Mouse (Mus musculus) heart, adult 11 months (tissue): ENCODE measurements around the gene Ahctf1.
A peak's percentile ranks its signal among the peaks of the same experiment; 100 is the strongest.
"Not testable (repeated sequence)": the region's sequence is repeated elsewhere in the genome, so short reads cannot be mapped to it uniquely, and the experiment has no call there.

Source experiments
- DNase-seq: peaks from one replicate; pipeline ENCODE4 v3.0.0; 2022

The Ahctf1 gene

DNA sequence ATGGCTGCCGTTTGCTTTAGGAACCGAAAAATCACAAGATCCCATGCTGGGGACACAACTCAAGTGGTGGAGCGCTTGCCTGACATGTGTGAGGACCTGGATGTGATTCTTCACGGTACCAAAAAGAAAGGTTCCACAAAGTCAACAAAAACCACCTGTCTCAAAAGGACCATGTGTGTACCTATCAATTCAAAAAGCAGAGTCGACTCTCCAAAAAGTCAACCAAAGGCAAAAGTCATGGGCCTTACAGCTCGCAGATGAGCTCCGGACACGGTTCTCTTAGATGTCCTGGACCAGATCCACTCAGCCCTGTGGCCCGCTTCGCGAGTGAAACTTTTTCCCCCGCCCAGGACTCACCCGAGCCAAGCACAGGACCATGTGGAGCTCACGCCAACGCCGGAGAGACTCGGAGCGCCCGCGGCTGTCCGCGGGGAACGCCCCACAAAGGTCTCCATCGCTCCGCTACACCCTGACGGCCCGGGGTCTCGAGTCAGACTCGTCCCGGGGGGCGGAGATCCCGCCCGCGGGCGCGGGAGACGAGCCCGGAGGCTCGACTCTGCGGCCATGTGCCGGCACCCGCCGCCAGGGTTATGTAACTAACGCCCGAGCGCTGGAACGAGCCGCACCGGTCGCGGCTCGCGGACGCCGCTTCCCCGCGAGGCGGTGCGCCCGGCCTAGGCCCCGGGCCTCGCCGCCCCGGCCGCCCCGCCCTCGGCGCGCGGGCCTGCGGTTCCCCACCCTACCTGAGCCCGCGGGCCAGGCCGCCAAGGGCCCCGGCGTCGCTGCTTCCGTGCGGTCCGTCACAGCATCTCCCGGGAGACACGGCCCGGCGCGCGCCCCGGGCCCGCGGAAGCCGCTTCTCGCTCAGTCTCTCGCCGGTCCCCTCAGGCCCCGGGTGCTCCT is 619 bp downstream of the Ahctf1 start, which contains the start of gene Gm10518:
Gene Gm10518 (plus strand): TSS at position 767 of the 903 bp plus-strand sequence.
- DNase-seq = peak; percentile 98

DNA sequence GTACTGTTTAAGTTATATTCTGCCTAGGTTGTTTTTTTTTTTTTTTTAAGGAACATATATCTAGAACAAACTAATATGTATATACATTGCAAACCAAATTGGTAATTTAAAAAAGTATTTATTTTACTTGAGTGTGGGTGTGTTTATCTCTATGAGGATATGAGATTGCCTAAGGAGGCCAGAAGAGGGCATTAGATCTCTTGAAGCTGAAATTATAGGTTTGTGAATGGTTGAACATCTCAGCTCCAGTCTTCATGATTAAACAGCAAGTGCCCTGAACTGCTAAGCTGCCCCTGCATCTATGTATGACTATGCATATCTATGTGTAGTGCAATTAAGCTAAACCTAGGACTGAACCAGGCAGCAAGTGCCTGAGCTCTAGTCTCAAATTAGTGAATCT is 4.7 kb downstream of the Ahctf1 start:
- DNase-seq = no peak

DNA sequence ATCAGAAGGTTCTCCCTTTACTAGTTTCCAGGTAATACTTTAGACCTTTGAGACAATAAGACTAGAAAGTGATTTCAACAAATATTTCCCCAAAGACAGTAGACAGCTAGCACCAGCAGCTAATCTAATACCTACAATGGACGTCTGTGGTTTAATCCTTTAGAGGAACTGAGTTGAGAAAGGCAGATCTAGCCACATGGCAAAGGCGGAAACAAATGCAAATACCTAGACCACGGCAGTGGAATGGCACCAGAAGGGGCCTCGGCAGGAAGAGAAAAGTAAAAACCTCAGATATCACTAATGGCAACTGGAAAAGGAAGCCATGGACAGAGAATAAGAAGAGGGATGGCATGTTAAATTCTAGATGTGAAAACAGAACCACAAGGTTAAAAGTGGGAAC is 16.2 kb downstream of the Ahctf1 start:
- peak; percentile 11 for DNase-seq

DNA sequence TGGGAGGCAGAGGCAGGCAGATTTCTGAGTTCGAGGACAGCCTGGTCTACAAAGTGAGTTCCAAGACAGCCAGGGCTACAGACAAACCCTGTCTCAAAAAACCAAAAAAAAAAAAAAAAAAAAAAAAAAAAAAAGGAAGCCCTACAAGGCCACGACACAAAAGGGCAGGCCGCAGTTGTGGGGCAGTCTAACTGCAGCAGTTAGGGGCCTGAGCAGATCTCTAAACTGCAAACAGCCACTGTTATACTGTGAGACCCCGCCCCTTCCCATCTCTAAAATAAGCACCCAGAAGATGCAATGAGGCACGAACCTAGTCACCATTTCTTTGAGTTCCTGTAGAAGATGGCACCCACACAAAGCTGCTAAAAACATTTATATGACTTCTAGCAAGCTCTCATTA is 18.0 kb downstream of the Ahctf1 start:
- DNase-seq = peak; percentile 31

DNA sequence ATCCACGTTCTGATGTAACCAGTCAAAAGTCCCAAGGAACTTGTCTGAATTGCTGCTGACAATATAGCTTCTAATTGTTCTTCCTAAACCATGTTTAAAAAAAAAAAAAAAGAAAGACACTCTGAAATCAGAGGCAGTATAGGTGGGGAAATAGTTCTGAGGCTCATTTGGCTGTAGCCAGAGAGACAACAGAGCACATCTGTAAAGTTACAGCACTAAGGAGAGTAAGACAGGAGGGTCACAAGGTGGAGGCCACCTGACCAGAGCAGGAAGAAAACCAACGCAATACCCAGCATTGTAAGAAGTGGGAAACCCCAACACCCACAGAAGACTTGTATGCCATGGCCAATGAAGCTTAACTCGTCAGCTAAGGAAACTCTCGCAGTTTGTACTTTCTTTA is 19.4 kb downstream of the Ahctf1 start:
- DNase-seq = peak; percentile 9

DNA sequence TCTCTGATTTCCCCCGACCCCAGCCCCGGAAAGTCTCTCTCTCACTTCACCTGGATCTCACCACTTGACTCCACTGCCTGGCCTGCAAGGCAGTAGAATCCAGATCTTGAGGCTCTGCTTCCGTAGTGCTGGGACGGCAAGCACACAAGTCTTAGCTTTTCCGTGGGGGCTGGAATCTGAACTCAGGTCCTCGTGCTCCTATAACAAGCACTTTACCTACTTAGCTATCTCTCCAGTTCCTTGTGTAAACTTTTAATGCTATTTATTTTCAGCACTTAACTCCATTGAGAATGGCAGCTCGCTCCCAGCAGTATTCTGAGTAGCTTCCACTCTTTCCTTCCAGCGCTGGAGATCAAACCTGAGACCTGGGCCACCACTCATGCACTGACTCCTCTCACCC is 26.6 kb downstream of the Ahctf1 start:
- DNase-seq = peak; percentile 78

DNA sequence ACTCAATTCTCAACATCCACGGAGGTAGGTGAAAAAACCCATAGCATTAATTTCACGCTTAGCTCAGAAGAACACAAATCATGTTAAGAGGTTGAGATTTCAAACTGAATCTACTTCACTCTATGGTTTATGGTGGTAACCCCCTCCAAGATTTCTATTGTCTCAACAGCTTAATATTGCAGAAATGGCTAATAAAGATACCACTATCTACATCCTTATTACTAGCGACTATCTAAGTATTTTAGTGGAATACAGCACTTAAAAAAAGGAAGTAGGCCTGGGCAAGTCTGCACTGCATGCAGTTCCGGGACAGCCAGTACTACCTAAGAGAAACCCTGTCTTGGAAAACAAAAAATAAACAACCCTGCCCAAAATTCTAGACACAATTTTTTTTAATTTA is 42.9 kb downstream of the Ahctf1 start:
- DNase-seq = peak; percentile 25

DNA sequence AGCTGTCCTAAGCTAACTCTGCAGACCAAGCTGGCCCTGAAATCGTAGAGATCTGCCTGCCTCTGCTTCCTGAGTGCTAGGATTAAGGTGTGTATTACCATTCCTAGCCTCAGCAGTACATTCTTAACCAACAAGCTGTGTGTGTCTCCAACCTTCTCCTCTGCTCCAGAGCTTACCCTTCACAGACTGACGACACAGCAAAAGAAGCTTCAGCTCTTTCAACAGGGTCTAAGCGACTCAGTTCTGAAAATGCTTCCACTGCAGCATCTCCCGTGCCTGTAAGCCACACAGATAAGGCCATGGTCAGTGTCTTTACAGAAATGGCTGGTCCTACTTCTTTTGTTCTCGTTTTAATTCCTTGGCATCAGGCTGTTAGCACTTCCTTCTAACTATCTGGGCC is 43.4 kb downstream of the Ahctf1 start:
- DNase-seq = peak; percentile 70

DNA sequence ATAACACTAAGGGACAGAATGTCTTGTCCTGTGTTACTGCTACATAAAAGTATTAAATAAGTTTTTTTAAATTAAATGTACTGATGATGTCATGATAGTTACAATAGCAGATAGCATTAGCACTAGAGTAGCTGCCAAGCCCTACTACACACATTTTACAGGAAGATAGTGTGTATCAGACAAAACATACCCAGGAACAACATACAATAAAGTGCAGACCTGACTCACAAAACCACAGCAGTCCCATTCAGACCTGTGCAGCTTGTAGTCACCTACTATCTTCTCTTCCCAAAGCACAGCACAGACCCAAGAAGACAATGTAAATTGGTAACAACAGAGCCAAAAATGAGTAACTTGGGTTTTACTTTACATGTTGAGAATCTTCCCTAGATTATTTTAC is 47.0 kb downstream of the Ahctf1 start:
- DNase-seq = peak; percentile 29

DNA sequence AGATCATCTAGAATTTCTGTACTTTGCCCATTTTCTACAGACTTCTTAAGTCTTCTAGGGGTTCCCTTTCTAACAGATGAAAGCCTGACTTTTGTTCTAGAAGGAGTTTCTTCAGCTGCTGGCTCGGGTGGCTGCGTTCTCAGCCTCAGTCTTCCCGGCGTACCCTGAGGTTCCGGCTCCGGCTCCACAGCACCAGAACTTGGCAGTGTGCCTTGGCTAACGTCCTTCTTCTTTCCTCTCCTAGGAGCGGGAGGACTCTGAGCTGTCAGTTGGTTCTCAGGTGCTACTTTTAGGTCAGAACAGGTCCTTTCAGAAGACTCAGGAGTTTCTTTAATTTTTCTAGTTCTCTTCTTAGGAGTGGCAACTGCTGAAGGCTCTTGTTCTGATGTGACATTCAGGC is 50.5 kb downstream of the Ahctf1 start:
- peak; percentile 88 for DNase-seq

DNA sequence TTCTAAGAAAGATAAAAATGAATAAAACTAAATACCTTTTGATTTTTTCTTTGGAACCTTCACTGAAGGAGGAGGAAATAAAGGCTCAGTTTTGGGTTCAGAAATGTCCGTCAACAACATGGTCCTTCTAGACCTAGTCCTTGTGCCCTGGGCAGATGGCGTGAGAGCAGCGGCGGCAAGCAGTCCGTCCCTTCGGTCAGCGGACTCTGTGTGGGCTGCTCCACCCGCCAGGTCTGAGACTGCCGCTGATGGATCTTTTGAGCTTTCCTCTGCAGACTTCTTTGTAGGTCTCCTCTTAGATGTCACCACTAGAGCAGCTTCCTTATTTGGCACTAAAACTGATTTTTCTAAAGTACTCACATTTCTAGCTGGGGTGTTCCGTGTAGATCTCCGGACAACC is 51.2 kb downstream of the Ahctf1 start:
- DNase-seq = peak; percentile 72

DNA sequence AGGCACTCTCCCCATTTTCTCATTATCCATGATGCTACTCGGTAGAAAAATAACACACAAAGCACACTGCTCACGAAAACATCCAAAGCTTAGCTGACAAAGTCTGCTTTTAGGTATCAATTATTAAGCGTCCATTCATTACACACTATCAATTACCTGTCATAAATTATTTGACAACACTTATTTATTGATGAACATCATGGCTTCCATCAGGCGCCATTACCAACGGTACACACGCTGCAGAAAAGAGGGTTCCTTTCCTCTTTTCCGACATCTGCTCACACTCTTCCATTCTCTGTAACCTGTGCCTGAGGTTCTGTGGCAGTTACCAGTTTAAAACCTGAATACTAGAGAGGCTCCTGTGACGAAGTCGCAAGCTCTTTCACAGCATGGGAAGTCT is 58.3 kb downstream of the Ahctf1 start, which contains the start of gene Kif28:
Gene Kif28 (minus strand): TSS at position 101 of the 400 bp plus-strand sequence.
- peak; percentile 39 for DNase-seq

DNA sequence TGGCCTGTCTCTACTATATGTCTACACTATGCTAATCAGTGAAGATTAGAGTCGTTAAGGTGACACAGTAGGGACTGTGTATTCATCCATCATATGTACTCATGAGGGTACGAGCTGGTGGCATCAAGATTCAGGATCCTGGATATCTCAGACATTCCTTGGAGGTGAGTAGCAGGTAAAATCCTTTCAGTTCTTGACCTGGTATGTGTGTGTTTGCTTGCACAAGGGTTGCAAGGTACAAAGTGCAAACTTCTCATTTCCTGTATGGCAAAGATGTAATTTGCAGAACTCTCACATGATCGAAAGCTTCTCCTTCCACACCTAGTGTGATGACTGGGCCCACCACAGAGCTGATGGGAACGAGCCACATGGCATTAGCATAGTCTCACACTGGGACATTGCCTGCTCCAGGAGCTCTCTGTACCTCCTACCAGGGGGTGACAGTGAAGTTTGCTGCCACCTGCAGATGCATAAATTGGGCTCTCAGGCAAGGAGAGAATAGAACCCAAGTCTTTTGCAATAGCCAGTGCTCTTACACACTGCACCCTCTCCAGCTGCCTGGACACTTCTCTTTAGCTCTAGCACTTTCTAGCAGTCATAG is 59.8 kb downstream of the Ahctf1 start:
- peak; percentile 67 for DNase-seq

DNA sequence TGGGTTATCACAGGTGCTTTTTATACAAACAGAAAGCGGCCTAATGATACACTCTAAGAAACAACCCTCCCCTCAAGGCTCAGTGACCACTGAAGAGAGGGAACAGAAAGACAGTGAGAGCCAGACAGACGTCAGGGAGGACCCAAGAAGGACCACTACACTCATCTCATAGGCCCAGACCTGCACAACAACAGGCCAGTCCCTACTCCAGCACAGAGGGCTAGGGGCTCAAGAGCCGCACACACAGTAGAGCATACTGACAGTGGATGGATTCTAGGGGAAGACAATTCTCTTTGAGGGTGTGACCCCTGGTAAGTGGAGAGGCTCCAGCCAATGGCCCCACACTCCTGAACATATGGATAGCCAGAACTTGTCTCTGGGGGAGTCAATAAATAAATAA is 67.0 kb downstream of the Ahctf1 start:
- DNase-seq = peak; percentile 59

DNA sequence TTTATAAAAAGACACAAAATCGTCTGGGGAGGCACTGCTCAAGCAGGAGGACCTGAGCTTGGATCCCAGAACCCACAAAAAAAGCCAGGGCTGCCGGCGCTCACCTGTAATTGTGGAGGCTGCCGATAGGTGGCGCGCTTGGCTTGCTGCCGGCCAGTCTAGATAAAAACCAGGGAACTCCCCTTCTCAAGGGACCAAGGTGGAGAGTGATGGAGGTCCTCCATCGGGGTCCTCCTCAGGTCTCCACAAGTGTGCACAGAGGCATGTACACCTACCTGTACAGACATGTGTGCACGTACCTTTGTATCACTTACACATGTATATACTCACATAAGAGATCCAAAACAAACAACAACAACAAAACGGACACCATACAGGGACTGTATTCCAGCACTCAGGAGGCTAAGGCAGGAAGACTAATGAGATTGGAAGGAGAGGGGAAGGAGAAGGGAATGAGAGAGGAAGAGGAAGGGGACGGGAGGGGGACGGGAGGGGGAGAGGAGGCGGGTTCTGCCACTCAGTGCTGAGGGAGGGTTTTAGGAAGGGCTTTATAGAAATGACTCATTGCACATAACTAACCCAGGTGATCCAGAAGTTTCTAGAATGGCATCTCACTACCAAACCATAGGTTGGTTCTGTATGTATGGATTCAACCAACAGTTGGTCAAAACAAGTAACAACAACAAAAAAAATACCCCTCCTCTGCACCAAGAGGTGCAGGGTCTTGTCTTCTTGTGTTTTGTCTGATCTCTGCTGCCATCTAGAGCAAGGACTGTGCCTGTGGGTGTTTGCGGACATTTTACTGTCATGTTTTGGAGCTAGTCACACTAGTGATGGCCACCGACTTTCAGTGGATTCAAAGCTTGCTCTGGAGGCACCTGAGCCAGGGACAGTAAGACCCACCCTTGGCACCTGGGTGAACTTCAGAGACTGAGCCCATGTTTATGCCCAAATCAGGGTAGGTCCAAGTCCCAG is 68.7 kb downstream of the Ahctf1 start:
- peak; percentile 91 for DNase-seq

DNA sequence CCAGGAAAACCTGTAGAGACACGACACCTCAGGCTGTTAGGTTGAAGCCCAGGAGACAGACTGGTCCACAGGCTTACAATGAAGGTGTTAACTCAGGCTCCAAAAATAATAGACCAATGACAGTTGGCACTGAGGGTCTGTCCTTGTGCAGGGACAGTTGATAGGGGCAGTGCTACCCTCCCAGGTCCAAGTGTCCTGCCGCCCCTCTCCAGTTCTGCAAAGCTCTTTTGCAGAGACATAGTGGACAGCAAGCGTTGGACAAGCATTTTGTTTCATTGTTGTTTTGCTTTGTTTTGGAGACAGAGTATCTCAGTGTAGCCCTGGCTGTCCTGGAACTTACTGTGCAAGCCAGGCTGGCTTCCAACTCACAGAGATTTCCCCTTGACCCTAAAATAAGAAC is 72.1 kb downstream of the Ahctf1 start:
- DNase-seq = peak; percentile 93

DNA sequence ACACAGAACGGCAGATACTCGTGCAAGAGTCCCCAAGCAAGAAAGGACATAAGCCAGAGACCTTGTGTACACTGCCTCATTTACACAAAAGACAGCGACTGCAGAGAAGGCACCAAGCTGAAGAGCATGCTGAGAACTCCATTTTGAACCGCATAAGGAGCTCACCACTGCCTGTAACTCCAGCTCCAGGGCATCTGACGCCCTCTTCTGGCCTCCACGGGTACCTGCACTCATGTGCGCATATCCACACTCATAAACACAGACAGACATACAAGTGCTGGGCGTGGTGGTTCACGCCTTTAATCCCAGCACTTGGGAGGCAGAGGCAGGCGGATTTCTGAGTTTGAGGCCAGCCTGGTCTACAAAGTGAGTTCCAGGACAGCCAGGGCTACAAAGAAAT is 74.8 kb downstream of the Ahctf1 start:
- no peak for DNase-seq

DNA sequence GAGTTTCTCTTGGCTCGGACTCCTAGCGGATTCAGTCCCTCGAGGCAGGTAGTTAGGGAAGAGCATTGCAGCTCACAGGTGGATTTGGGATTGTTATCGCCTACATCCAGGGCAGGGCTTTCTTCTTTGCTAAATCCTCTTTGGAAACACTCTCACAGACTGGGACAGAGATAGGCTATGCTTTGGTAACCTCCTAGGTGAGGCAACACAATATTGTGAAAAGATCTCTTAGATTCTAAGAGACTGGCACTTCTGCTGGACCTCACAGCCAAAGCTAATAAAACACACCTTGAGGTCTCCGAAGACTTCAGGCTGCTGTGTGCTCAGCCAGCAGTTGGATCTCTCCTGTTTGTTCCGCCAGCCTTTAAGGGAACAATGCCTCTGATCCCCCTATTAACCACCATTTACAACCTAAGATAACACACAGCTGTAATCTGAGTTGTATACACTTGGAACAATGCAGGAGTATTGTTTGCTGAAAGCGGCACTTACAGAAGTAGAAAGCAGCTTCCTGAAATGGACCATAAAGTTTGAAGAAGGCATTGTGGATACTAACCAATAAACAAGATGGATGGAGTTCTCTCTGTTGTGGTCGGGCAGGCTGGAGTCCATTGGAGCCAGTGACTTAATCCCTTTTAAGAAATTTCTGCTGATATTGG is 80.5 kb downstream of the Ahctf1 start:
- DNase-seq = no peak

DNA sequence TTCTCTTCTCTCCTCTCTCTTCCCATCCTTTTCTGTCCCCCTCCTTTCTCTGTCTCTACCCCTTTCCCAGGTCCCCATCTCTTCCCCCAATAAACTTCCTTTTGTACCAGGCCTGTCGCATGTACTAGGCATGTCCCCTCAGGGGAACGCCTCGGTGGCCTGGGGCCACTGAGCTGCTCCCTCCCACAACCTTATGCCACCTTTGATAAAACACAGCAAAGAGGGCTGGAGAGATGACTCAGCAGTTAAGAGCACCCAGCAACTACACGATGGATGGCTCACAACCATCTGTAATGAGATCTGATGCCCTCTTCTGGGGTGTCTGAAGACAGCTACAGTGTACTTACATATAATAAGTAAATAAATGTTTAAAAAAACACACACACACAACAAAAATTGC is 87.7 kb downstream of the Ahctf1 start:
- no peak for DNase-seq

DNA sequence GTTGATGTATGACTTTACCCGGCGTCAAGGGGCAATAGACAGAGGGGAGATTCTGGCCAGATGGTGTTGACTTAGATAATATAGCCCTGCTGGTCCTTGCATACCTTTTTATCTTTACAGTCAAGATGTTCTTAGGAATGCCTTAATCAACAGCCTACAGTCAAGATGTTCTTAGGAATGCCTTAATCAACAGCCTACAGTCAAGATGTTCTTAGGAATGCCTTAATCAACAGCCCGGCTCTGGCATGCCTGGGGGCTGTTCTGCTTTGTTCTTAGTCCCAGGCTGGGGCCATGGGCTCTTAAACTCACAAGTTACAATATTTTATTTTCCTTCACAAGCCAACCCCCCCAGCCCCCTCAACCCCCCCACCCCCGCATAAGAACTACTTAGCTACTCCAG is 88.2 kb downstream of the Ahctf1 start:
- not testable (repeated sequence) for DNase-seq

DNA sequence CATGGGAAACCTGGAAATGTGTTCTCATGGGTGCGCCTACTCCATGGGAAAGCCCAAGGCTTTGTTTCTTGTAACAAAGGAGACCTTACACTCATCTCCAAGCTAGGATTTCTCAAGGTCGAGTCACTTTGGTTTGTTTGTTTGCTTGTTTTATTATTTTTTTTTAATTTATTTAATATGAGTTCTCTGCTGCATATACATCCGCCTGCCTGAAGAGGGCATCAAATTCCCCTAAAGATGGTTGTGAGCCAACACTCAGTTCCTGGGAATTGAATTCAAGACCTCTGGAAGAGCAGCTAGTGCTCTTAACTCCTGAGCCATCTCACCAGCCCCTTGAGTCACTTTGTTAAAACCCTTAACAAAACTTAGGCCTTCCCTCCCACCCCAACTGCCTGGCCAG is 90.1 kb downstream of the Ahctf1 start:
- no peak for DNase-seq

DNA sequence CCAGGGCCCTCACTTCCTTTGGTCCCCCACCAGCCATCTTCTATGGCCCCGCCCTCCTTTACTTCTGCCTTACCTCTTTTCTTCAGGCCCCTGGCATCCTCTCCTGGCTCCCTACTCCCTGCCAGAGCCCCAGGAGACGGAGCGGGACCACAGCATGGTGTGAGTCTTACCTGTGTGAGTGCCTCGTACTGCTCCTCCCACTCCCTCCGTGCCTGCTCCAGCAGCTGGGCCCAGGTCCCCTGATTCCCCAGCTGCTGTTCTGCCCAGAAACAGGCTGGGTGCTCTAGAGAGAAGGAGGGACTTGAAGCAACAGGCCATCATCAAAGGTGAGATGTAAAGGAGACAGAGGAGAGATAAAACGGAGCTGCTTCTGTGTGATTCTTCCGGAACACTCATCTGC is 90.8 kb downstream of the Ahctf1 start:
- peak; percentile 87 for DNase-seq

DNA sequence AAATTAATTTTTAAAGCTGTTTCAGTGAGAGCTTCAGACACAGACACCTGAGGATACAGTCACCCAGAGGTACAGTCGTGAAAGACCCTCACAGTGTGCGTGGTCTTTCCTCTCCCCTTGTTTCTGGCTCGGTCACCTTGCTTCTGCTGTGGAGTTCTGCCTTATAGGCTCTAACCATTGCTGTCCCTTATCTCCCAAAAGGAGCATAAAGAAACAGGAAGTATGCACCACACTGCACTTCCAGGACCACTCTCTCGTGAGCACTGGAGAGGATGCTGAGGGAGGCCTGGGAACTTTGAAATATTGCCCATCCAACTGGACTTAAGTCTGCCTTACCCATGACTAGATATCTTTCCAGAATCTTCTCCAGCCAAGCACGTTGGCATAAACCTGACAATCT is 92.7 kb downstream of the Ahctf1 start:
- no peak for DNase-seq
